Mouse (Mus musculus) skeletal muscle tissue, postnatal 0 days (tissue): ENCODE measurements around the gene Cnksr3. TPM values are rescaled to one million over a fixed set of nuclear protein-coding genes. Genes with fewer than 3 reads are reported as not detected.

Experiments
- polyA plus RNA-seq: library from polyadenylated mRNA; unstranded; fragments of >200 nt; fragmentation: Nextera tagmentation; extraction: Ambion mirVana; gene quantifications from 2 replicates; pipeline ENCODE4 v1.2.1, GENCODE M21; 2015

Gene Cnksr3
- polyA plus RNA-seq: 8.4 and 9.5 TPM in 2 replicates

DNA sequence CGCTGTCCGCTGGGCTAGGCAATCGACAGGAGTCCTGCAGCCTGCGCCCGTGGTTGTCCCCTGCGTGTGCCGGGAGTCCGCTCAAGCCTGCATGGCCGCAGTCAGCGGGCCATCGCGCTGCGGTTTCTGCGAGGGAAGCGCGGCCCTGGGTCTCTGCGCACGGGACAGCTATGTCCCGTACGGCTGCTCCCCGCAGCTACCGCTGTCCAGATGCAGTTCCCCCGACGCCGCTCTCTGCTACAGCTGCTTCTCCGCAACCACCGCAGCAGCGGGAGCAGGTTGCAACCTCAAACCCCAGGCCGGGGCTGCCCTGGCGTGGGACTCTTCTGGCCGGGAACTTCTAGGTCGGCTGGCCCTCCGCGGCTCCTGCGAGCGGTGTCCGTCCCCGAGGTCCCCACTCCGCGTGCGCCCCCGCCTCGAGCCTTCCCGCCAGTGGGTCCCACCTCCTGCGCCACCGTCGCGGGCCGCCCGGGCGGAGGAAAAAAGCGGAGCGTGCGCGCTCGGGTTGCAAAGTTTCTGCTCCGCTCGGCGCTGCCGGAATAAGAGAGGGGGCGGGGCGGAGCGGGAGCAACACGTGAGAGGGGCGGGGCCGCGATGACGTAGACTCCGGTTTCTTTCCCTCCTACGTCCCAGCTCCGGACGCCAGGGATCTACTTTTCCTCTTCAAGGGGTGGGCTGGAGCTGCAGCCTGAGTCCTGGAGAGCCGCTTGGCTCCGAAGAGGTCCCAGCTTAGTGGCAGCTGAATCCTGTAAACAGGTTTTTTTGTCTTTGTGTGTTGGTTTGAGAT lies at the start of gene Cnksr3:
TSS of gene Cnksr3 (minus strand) at position 542 of the 787 bp plus-strand sequence.

Other genes with a start within 250 kb of the Cnksr3 start
- gene Ipcef1, start 159.8 kb downstream of the Cnksr3 start, polyA plus RNA-seq: 0.04 TPM in 1 of 2 replicates, not detected in the other